Mouse (Mus musculus) gastrocnemius, adult 2 months (tissue): ENCODE measurements around the gene Grhpr. TPM values are rescaled to one million over a fixed set of nuclear protein-coding genes. Genes with fewer than 3 reads are reported as not detected.
A peak's percentile ranks its signal among the peaks of the same experiment; 100 is the strongest.
"Not testable (repeated sequence)": the region's sequence is repeated elsewhere in the genome, so short reads cannot be mapped to it uniquely, and the experiment has no call there.

Experiments used
- DNase-seq: peaks from one replicate; pipeline ENCODE4 v3.0.0; 2022
- H3K27ac ChIP-seq: fragments of 200-600 bp; 2 replicates; pipeline ENCODE4 v1.8.1; 2022; ENCODE audit warnings: mild to moderate bottlenecking
- H3K4me3 ChIP-seq: fragments of 200-600 bp; 2 replicates; pipeline ENCODE4 v1.8.1; 2022; ENCODE audit warnings: mild to moderate bottlenecking, moderate library complexity
- CTCF ChIP-seq: fragments of 200-600 bp; IDR thresholded peaks from 2 replicates; pipeline ENCODE4 v1.8.1; 2022; ENCODE audit warnings: antibody characterized with exemption, mild to moderate bottlenecking, moderate library complexity
- intact Hi-C: fragments of 180-260 bp; cut with DNase I; formaldehyde crosslinking; loops from one replicate; pipeline ENCODE4 v1.15.1; 2025
- total RNA-seq, 2 experiments: library from RNA; stranded (reverse); gene quantifications; 2 replicates each; pipeline ENCODE4 v1.2.3; 2021

Gene Grhpr
- total RNA-seq, 2 experiments from 2014 or later, result 23.9 to 24.7 TPM

- H3K27ac ChIP-seq, result no peak overlapping the region
- TF ChIP-seq CTCF, result no peak
- intact Hi-C loops, result no loop called here
These were observed 55.4 kb downstream of the Grhpr start for GRCm38 (mm10) chr4:45036571-45036970.

DNA sequence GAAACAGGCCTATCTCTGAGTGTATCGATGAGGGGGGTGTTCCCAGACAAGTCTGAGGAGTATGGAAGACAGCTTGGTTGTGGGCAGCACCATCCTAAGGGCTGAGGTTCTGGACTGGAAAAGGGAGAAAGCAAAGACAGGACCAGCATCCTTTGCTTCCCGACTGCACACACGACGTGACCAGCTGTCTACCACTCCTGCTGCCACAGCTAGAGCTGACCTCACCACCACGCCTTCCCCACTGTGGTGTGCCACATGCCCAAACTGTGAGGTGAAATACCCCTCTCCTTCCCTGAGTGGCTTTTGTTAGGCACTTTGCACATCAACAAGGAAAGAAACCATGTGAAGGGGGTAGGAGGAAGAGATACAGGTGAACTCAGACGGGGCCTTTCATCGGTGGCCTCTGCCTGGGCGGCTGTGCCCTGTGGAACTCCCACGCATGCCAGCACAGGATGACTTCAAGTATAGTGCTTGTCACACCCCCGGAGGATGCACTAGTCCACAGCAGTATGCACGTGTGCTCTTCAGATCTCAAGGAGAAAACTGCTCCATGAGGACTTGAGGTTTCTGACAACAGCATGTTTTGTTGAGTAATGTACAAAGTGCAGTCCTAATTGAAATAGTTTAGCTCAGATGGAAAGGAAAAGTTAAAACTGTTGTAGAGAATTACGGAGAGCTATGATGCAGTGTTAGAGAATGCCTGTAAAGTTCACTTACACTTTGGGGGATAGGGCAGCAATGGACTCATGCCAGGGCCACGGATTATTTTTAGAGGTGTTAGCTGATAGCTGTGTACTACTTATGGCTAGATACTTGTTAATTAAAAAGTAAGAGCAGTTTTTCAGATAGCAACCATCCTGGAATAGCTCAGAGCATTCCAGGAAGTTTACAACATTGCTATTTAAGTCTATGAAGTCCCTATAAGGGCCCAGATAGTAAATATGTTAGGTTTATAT, 56.5 kb downstream of the Grhpr start:
- Histone ChIP-seq H3K4me3 (no peak overlapping the region), H3K27ac (no peak overlapping the region)
- TF ChIP-seq CTCF, result no peak
- intact Hi-C loops, result no loop called here
- DNase-seq, result no peak

More at GRCm38 (mm10) chr4:45036571-45036970, 55.4 kb downstream of the Grhpr start:
- H3K4me3 ChIP-seq, result no peak overlapping the region
- DNase-seq, result no peak

DNA sequence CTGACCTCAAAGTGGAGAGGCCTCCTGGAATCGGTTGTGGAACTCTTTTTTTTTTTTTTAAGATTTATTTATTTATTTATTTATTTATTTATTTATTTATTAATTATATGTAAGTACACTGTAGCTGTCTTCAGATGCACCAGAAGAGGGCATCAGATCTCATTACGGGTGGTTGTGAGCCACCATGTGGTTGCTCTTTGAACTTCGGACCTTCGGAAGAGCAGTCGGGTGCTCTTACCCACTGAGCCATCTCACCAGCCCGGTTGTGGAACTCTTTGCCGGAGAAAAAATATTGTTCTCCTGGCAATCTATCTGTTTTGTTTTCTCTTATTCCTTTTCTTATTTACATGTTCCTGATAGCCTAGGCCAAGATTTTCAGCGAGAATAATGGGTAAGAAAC, 57.7 kb downstream of the Grhpr start:
- DNase-seq, intact Hi-C loops, H3K27ac ChIP-seq, H3K4me3 ChIP-seq: not testable (repeated sequence)
- peak; percentile 48 for TF ChIP-seq CTCF

GRCm38 (mm10) chr4:45039546-45039945, 58.4 kb downstream of the Grhpr start:
- H3K27ac ChIP-seq, DNase-seq, intact Hi-C loops, H3K4me3 ChIP-seq: not testable (repeated sequence)

Other genes starting within 250 kb of the Grhpr start
- gene Zcchc7, start 225.5 kb upstream of the Grhpr start, total RNA-seq, result 10 to 100 TPM; 20.4 to 20.8 TPM
- gene Zbtb5, start 31.0 kb downstream of the Grhpr start, total RNA-seq, result 1 to 10 TPM; 2.3 to 3.0 TPM
- gene Polr1e, start 37.2 kb downstream of the Grhpr start, total RNA-seq, result 1 to 10 TPM; 3.8 to 4.0 TPM
- 1 to 10 TPM; 2.2 to 2.3 TPM for gene Fbxo10, start 103.2 kb downstream of the Grhpr start, total RNA-seq
- gene Tomm5, start 126.7 kb downstream of the Grhpr start, total RNA-seq, result 10 to 100 TPM; 70.2 to 99.3 TPM
- gene Frmpd1, start 203.5 kb downstream of the Grhpr start, total RNA-seq, result under 1 TPM; 0.06 to 0.38 TPM